Mouse (Mus musculus) adrenal gland (tissue): ENCODE data around the gene Trim59.
"Not testable (repeated sequence)": the region's sequence is repeated elsewhere in the genome, so short reads cannot be mapped to it uniquely, and the experiment has no call there.

ENCODE experiments used
- intact Hi-C: fragments of 180-260 bp; cut with DNase I; formaldehyde crosslinking; loops from one replicate; pipeline ENCODE4 v1.15.1; 2025
- long read RNA-seq, 2 experiments: library from polyadenylated mRNA; unstranded; transcript quantifications; one replicate each; pipeline ENCODE4 v2.0.0; 2020; ENCODE audit warnings: borderline replicate concordance in 1 of 2; ENCODE audit not compliant: insufficient replicate concordance in 1 of 2

Trim59 gene
- long read RNA-seq, experiment 1, partial matches to known transcripts, result 0 of 2 reads
- long read RNA-seq, experiment 1, other reads (novel, unspliced or antisense), result 0 of 2 reads
- long read RNA-seq, experiment 2, partial matches to known transcripts, result 0 of 1 reads
- long read RNA-seq, experiment 2, other reads (novel, unspliced or antisense), result 1 of 1 reads

DNA sequence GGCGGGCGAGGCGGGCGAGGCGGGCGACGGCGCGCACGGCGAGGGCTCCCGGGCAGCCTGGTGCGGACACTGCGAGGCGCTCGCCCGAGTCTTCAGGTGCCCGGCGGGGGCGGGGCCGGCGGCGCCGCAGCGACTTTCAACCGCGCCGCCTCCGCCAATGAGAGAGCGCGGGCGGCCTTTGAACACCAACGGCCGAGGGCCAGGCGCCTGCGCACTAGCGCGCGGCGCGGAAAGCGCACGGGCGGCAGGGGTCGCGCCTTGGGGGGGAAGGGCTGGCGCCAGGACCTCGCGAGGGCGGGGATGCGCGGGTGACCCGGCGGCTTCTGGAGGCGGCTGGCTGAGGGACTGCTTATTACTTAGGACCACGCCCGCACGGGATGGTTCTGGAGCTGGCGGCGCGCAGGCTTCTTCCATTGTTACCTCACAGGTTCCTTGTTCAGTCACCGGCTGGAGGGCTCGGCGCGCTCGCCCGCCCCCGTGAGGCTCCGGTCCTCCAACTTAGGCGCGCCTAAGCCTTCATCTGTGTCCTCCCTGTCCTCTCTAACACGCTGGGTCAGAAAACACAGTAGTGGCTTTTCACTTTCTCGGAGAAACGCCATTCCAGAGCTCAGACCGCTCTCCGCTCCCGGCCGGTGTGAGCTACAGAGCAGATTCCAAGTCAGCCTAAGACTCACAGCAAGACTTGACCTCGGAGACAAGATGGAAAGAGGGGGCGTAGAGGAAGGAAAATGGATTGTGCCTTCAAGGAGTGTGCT lies at the start of gene Trim59:
Gene Trim59 (minus strand): TSS at position 111 of the 755 bp plus-strand sequence.
- intact Hi-C loops, result loop anchor here (2.0 kb wide), 1 partner anchor 38 kb away; no protein-coding TSS in a partner anchor

DNA sequence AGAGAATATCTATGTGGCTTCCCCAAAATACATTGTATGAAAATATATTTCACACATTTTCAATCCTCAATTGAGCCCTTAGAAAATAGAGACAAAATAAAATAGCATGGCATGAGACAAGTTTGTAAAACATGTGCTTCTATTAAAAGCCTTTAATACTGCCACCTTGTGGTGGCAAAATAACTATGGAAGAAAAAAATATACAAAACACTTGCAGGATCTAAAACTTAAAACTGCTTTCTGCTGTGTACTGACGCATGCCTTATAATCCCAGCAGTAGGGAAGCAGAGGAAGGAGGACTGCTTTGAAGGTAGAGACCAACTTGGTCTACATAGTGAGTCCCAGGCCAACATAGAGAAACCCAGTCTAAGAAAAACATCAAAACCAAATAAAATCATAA lies 19.4 kb upstream of the Trim59 start:
- intact Hi-C loops, result no loop called here

DNA sequence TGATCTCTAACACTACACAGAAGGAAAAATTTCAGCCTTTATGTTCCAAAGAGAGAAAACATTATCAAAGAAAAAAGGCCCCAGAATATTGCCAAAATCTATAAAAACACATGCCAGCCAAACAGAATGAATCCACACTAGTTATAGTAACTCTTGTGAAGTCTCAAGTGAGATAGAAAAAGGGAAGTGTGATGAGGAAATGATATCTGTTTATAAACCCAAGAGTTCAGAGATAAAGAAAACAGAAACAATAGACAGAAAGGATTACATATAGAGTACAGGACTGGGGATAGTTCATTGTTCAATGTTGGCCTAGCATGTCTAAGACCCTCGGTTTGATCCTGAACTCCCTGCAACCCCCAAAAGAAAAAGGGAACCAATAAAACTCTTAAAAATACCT lies 18.2 kb upstream of the Trim59 start:
- intact Hi-C loops, result no loop called here

DNA sequence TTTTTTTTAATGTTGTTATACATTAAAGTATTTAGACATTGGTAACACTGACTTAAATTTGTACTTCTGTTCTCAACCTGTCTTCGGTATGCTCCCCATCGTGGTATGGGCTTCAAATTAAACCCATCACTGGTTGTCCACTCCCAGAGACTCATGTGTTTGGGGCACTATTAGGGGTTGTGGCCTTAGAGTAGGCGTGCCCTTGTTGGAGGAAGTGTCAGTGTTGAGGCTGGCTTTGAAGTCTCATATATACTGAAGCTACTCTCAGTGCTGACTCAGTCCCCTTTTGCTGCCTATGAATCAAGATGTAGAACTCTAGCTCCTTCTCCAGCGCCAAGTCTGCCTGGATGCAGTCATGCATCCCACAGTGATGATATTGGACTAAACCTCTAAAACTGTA lies 16.1 kb upstream of the Trim59 start:
- intact Hi-C loops, result no loop called here

DNA sequence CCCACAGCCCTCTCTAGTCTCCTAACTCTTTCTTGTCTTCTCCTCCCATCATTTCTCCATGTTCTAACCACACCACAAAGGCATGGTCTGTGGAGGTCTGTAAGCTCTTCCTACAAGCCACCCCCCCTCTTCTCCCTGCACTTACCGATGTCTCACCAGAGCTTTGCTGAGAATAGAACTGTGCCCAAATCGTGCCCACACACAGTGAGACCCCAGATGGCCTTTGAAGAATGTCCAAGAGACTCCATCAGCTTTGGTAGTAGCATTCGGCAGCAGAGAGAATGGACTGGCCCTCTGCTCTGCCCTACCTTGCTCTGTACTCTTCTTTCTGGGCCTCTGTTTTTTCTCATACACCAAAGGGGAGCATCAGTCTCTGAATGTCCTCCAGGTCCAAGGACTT lies 11.3 kb upstream of the Trim59 start:
- intact Hi-C loops, result no loop called here

DNA sequence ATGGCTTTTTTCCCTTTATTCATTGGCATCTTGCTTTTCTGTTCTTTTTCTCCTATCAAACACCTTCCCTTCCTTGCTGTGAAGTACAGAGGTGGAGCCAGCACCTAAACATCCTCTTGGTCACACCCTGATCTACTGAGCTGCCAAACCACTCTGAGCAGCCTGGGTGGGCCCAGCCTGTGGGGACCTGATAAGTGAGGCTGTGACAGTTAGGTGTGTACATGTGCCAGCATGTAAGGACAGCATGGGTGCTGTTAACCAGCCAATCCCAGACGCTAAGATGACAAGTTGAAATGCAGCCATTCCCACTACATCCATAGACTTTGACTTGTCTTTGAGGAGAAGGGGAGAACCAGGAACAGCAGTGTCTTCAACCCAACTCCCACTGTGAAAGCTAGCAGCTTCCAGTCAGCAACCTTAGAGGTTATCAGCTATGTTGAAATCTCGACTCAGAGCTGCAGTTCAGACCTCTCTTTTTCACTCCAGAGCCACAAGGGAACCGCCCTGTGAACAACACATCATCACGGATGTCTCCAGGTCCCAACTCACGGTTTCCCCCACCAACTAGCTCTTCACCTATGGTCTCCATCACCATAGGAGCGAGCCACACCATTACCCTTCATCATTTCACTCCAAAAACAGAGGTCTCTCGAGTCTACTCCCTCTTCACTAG lies 10.3 kb upstream of the Trim59 start:
- intact Hi-C loops, result no loop called here

DNA sequence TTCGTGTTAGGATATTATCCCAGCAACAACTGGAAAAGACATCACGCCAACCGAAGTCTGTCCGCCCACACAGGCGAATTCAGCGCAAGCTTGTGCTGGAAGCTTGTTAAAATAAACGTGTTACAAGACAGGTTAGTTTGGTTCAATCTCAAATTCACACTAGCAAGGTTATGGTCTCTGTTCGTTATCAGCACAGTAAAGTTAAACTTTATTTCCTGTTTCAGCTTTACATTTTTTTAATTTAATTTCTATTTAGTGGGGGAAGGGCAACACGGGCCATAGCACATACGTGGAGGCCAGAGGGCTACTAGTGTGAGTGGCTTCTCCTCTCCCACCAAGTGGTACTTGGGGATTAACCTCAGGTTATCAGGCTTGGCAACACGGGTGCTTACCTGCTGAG lies 7.3 kb upstream of the Trim59 start:
- intact Hi-C loops, result no loop called here

DNA sequence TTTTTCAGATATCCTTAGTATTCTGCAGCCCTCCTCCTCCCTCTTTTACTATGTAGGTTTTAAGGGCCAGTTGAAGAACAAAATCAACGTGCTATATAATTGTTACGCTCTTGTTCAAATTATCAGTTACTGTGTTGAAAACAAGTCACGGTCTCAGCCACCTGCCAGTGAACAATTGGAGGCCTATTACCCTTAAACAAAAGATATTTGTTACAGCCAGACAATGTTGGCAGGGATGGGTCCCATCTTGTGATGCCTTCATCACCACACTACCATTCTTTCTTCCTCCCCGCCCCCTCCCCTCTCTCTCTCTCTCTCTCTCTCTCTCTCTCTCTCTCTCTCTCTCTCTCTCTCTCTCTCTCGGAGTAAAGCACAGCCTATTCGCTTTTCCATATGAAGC lies 4.5 kb upstream of the Trim59 start:
- intact Hi-C loops, result no loop called here

DNA sequence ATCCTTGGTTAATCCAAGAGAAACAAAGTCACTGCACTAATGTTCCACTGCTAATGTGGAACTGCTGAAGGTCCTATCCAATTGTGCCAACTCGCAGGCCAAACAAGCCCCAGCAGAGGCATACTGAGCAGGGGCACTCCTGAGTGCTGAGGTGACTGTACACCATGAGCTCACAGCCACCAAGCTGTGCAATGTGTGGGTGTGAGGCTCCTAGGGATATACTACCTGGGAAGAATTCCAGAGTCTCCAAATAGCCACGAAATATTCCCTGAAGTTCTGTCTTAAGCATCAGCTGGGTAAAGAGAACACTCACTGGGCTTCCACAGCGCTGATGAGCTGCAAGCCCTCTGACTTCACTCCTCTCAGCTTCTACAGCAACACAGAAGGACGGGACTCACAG lies 3.1 kb upstream of the Trim59 start:
- intact Hi-C loops, result no loop called here

DNA sequence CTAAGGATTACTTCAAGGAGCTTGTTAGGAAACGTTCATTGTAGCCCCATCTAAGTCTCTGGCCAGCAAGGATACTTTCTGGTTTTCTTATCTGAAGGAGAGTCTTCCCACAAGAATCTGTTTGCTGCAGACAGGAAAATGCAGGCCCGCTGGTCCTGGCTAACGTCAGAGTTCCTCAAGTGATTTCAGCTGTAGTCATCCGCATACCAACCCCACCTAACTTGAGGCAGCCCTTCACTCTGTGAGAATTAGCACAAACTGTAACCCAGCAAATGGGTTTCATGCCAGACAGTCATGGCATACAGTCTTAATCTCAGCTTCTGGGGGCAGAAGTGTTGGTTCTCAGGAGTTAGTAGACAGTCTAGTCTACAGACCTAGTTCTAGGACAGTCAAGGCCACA lies 2.0 kb upstream of the Trim59 start:
- intact Hi-C loops, result no loop called here

DNA sequence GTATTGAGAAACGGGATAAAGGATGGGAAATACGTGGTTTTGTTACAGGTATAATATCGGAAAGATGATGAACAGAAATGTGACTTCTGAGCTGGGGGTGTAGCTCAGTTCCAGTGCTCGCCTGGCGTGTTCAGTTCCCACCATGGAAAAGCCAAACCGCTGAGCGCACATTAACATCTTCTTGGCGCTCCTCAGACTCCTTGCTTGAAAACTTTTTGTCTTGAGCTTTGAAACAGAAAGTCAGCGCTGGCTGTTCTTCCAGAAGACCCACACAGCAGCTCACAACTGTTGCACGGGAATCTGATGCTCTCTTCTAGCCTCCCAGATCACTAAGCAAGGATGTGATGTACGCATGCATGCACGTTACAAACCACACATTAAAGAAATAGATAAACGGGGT lies 1.2 kb upstream of the Trim59 start:
- intact Hi-C loops, result loop anchor here (2.0 kb wide), 1 partner anchor 39 kb away; no protein-coding TSS in a partner anchor

DNA sequence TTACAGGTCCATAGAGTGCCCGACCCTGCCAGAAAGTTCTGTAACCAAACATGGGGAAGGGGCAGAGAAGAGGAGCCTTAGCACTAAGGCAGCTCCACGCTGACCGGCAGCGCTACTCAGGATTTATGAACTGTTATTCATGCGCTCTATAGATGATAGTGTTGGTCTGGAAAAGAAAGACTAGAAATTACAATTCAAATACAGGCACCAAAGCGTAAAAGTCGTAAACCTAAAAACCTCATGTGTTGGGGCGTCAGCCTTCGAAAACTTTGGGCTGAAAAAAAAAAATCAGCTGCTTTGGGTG lies 797 bp upstream of the Trim59 start:
- intact Hi-C loops, result loop anchor here (2.0 kb wide), 1 partner anchor 39 kb away; no protein-coding TSS in a partner anchor

DNA sequence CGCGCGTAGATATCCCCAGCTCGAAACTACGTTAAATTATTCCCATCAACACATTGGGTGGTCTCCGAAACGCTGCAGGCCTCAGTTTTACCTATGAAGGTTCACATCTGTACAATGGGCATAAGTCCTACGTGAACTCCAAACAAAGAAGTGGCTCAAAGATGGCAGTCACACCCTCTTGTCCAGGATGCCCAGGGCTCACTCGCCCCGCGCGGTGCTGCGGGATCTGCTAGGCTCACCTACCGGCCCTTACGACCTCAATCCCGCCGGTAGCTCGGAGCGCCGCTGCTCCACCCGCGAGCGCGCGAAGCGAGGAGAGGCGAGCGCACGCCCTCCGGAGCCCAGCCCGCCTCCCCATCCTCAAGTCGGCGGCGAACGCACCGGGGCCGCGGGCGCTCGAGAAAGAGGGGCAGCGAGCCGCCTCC lies 376 bp downstream of the Trim59 start:
- intact Hi-C loops, result loop anchor here (2.0 kb wide), 1 partner anchor 37 kb away; no protein-coding TSS in a partner anchor

DNA sequence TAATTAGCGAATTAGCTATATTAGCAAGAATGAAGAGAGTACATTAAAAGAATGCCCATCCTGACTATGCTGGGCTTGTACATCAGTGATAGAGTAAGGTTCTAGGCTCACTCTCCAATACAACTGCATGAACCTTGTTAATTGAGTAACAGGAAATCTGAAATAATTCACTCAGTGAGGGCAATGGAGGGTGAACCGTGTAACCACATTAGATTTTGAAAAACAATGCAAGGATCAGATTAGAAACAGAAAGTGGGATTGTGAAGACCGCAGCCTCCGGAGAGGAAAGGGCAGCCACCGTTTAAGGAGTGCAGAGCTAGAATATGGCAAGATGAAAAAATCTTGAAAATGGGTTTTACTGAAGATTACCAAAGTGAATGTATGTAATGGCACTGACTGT lies 3.3 kb downstream of the Trim59 start:
- intact Hi-C loops, result no loop called here

DNA sequence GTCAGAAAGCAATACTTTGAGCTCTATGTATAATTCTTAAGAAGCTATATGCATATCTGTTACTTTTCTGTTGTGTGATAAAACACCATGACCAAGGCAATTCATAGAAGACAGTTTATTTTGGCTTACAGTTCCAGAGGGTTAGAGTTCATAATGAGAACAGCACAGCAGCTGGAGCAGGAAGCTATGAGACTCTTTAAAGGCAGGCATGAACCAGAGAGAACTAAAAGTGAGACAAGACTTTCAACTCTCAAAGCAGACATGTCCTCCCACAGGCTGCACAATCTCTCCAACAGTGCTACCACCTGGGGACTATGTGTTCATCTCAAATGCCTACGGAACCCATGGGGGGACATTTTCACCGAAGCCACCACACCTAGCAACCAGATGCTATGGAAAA lies 4.5 kb downstream of the Trim59 start:
- intact Hi-C loops, result no loop called here

DNA sequence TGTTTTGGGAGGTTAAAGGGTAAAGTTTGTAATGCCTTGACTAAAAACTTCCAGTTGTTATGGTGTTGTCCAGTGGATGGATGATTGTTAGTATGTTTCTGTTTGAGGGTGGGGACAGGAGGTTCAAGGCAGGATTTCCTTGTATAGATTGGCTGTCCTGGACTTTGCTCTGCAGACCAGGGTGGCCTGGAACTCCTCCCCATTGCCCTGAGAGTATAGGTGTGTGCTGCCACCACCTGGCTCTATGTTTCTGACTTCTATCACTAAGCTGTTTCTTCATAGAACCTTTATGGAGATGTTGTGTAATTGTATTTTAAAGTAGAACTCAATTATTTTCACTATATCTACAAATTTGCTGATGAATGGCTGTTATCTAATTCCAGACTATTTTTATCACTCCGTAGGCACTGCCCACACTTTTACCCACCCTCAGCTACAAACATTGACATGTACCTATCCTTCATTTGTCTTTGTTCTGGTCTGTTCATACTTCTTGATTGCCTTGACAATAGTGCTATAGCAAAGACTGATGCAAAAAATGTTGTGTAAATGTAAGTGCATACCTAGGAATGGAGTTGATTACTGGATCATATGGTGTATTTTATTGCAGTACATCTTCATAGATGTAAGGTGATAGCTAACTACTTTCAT lies 18.3 kb downstream of the Trim59 start:
- intact Hi-C loops, result no loop called here

DNA sequence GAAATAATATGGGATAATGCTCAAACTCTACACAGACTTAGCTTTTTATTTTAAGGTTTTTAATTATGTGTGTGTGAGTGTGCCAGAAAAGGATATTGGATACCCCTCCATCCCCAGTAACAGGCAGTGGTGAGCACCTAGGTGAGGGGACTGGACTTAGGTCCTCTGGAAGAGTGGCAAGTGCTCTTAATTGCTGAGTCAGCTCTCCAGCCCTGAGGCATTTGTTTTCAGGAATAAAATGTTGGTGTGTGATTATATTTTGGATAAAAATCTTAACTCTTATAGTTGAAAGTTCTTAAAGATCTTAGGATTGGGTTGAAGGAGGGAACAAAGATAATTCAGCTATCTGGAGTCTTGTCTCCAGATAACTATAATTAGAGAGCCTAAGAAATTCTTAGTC lies 23.8 kb downstream of the Trim59 start:
- intact Hi-C loops, result no loop called here

DNA sequence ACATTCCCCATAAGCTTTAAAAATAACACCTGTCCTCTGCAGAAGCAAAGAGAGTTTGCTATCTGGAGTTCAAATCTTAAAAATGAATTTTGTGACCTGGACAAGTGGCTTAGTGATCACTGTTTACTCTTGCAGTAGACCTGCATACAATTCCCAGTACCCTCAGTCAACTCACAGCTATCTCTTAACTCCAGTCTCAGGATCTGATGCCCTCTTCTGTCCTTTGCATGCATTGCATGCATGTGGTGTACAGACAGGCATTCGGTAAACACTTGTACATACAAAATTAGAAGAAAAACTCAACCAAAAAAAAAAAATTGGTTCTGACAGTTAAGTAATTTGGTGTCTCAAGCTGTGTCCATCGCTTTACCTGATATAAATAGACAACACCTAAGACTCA lies 24.3 kb downstream of the Trim59 start:
- intact Hi-C loops, result no loop called here

DNA sequence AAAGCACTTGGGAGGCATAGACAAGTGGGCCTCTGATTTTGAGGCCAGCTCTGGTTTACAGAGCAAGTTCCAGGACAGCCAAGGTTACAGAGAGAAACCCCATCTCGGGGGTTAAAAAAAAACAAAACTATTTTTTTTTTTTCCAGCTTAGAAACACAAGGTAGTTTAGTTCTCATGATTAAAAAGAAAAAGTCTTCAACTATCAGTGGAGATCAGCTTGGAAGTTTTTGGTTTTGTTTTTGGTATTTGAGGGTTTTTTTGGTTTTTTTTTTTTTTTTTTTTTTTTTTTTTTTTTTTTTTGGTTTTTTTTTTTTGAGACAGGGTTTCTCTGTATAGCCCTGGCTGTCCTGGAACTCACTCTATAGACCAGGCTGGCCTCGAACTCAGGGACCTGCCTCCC lies 25.9 kb downstream of the Trim59 start:
- intact Hi-C loops, result not testable (repeated sequence)

DNA sequence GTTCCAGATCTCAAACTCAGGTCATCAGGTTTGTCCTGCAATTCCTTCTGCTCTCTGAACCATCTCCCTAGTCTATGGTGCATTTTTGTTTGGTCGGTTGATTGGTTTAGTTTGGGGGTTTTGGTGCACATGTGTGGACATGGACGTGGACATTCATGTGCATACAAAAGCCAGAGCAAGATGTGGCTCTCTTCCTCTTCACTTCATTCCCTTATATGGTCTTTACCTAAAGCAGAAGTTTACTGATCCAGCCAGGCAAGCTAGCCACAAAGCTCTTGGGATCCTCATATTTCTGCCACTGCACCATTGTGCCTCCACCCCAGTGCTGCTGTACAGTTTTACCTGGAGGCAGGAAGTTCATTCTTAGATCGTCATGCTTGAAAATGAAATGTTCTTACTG lies 27.4 kb downstream of the Trim59 start:
- intact Hi-C loops, result no loop called here

DNA sequence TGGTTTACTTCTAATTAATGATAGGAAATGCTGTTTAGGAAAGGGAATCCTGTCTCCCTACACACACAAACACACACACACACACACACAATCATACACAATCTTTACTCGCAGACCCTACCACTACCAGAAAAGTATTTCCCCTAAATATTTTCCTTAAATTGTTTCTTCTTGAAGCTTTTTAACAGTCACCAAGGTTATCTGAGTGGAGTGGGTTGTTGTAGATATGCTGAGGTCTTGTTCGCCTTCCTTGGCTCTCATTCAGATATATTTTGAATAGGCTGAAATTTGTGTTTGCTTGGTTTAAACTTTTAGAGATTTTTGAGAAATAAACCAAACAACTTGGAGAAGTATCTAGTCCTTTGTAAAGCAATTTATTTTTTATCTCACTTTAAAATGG lies 35.7 kb downstream of the Trim59 start:
- intact Hi-C loops, result loop anchor here (10.0 kb wide), 1 partner anchor 116 kb away; the partner anchor contains the start of gene Kpna4

DNA sequence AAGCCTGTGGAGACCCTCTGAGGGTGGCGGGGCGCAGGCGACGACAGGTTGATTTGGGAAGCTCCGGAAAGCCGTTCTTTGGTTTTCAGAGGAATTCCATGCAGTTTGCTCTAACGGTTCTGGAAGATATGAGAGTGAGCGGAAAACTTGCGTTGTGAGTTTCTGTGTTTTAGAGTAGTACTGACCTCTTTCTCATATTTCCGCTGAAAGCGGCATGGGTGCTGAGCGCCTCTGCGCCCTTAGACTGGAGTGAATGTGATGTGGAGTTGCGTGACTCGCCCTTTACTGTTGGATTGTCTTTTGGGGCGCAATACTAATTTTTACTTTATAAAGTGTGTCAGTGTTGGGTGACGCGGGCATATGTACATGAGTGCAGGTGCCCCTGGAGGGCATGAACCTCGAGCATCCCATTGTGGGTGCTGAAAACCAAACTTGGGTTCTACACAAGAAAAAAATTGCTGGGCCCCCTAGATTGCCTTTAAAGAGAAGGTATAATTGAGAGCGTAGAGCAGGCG lies 38.3 kb downstream of the Trim59 start:
- intact Hi-C loops, result loop anchor here (2.0 to 10.0 kb wide), 2 partner anchors 38 to 118 kb away; partner anchors contain the start of genes Kpna4 and Trim59
